Mouse (Mus musculus): Measurements from ENCODE around the gene Rab25. TPM values are rescaled to one million over a fixed set of nuclear protein-coding genes. Genes with fewer than 3 reads are reported as not detected.

Gene Rab25
- polyA plus RNA-seq, 1 experiment from 2014 or later: 252 TPM

DNA sequence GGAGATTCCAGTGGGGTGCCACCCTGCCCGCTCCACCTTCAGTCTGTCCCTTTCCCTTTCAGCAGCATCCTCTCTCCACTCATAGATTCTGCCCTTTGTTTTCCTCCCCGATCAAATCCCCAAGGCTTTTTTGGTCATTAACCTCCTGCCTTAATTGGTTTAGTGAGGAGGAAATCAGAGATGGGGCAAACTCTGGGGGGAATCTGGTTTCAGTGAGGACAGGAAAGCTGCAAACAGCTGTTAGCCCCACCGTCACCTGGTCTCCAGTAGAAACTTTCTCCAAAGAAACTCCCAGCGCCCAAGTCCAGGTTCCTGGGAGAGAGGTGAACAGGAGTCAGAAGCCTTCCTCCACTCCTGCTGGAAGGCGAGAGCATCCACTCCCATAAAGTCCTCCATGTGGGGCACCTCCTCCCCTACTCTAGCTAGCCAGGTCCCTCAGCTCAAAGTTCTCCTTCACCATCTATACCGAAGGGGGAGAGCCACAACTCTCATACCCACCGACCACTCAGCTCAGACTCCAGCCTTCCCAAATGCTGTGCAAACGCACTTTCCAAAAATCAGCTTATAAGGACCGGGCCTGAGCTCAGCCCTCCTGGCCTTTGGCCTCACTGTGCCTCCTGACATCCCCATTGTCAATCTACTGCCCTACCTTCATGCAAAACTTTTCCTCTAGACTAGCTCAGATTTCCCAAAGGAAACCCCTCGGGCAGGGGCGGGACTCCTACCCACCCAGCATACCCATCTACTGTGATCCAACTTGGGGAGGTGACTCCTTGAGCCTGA lies 17.8 kb downstream of the Rab25 start:
- Histone ChIP-seq H3K27ac (replicated peaks) (peak overlapping the region; percentile 88; the same call in 1 of the 2 replicates), H3K4me1 (replicated peaks; ENCODE audit: control insufficient read depth, insufficient read depth) (peaks cover 5% of the 10 kb centered on the region; the same call in 1 of the 2 replicates), H3K4me3 (ENCODE audit: low read depth, low read length) (peak overlapping the region; percentile 77), H3K9me3 (ENCODE audit: control insufficient read depth, low read length) (no peaks in the 10 kb centered on the region), H3K9ac (ENCODE audit: low read length) (peak overlapping the region; percentile 38; the same call in 1 of the 2 replicates), H3K4me2 (replicated peaks; ENCODE audit: low read depth) (peak overlapping the region; percentile 92), H3K27me3 (ENCODE audit: control insufficient read depth, insufficient read depth, low read length) (no peaks in the 10 kb centered on the region), H3K36me3 (ENCODE audit: control insufficient read depth, insufficient read depth, low read length) (no peaks in the 10 kb centered on the region)
- no peak for TF ChIP-seq CTCF (IDR thresholded peaks at IDR 0.05; ENCODE audit: low read depth)
- TF ChIP-seq EP300 (optimal IDR thresholded peaks at IDR 0.05): no peak
- DNase-seq (ENCODE audit: low spot score) (no peak), ATAC-seq (ENCODE audit: low FRiP score, low TSS enrichment) (no peak)
- 21% methylated on average over 11 of the region's 11 CpGs for WGBS

DNA sequence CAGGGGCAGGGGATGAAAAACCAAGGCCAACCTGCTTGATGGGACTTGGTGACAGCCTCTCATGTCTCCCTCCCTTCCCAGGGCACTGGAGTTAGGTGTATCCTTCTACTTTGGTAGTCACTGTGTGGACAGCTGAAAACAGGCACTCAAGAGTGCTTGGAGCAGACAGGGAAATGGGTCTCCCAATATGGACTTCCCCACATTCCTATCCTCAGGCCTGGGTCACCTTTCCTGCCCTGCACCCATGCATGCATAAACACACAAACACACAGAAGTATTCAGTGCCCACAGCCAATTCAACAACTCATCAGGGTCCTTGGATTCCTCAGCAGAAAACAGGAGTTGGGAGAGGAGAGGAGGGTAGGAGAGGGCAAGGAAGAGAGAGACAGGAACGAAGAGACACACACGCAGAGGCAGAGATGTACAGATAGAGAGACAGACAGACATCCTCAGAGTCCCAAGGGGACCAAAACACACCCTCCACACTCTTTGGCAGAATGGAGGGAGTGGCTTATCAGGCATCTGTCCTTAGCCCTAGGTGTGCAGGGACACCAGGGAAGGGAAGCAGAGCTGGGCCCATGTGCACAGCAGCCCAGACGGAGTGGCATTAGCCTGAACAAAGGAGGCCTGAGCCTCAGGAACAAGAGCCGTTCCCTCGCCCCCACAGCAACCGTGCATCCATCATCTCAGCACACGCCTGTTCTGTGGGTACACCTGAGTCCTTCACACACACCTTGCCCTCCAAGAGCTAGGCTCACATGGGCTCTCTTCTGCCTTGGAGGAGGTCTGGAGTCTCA lies 18.7 kb downstream of the Rab25 start:
- H3K4me3 ChIP-seq (ENCODE audit: low read depth, low read length): no peak overlapping the region
- WGBS: 36% methylated on average over 7 of the region's 7 CpGs
- H3K9me3 ChIP-seq (ENCODE audit: control insufficient read depth, low read length): no peaks in the 10 kb centered on the region
- DNase-seq (ENCODE audit: low spot score) (no peak), ATAC-seq (ENCODE audit: low FRiP score, low TSS enrichment) (no peak)
- H3K4me1 ChIP-seq (replicated peaks; ENCODE audit: control insufficient read depth, insufficient read depth): peaks cover 5% of the 10 kb centered on the region; the same call in 1 of the 2 replicates
- H3K27ac ChIP-seq (replicated peaks): 0 out of 2 replicates have a peak overlapping the region, but pooled peaks have one; percentile 8
- no peaks in the 10 kb centered on the region for H3K36me3 ChIP-seq (ENCODE audit: control insufficient read depth, insufficient read depth, low read length)
- H3K27me3 ChIP-seq (ENCODE audit: control insufficient read depth, insufficient read depth, low read length): no peaks in the 10 kb centered on the region
- no peak overlapping the region for H3K9ac ChIP-seq (ENCODE audit: low read length)
- TF ChIP-seq CTCF (IDR thresholded peaks at IDR 0.05; ENCODE audit: low read depth) (no peak), EP300 (optimal IDR thresholded peaks at IDR 0.05) (no peak)
- H3K4me2 ChIP-seq (replicated peaks; ENCODE audit: low read depth): peak overlapping the region; percentile 92; the same call in 1 of the 2 replicates

DNA sequence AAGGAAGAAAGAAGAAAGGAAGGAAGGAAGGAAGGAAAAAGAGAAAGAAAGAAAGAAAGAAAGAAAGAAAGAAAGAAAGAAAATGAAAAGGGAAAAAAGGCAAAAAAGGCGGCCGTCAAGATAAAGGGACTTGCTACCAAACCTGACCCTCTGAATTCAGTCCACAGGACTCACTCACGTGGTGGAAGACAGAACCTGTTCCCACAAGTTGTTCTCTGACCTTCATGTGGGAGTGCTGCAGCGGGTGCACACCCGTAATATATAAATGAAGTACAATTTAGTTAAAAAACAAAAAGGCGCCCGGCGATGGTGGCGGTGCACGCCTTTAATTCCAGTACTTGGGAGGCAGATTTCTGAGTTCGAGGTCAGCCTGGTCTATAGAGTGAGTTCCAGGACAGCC lies 19.5 kb downstream of the Rab25 start:
- DNase-seq (ENCODE audit: low spot score) (no peak), ATAC-seq (ENCODE audit: low FRiP score, low TSS enrichment) (no peak)
- TF ChIP-seq CTCF (IDR thresholded peaks at IDR 0.05; ENCODE audit: low read depth): no peak
- no peak for TF ChIP-seq EP300 (optimal IDR thresholded peaks at IDR 0.05)
- H3K4me1 ChIP-seq (replicated peaks; ENCODE audit: control insufficient read depth, insufficient read depth): peaks cover 3% of the 10 kb centered on the region; the same call in 1 of the 2 replicates
- H3K27ac ChIP-seq (replicated peaks): no peak overlapping the region
- no peaks in the 10 kb centered on the region for H3K27me3 ChIP-seq (ENCODE audit: control insufficient read depth, insufficient read depth, low read length)
- no peak overlapping the region for H3K4me3 ChIP-seq (ENCODE audit: low read depth, low read length)
- no peaks in the 10 kb centered on the region for H3K36me3 ChIP-seq (ENCODE audit: control insufficient read depth, insufficient read depth, low read length)
- no peak overlapping the region for H3K9ac ChIP-seq (ENCODE audit: low read length)
- H3K4me2 ChIP-seq (replicated peaks; ENCODE audit: low read depth): no peak overlapping the region
- no peaks in the 10 kb centered on the region for H3K9me3 ChIP-seq (ENCODE audit: control insufficient read depth, low read length)
- 66% methylated on average over 11 of the region's 11 CpGs for WGBS

DNA sequence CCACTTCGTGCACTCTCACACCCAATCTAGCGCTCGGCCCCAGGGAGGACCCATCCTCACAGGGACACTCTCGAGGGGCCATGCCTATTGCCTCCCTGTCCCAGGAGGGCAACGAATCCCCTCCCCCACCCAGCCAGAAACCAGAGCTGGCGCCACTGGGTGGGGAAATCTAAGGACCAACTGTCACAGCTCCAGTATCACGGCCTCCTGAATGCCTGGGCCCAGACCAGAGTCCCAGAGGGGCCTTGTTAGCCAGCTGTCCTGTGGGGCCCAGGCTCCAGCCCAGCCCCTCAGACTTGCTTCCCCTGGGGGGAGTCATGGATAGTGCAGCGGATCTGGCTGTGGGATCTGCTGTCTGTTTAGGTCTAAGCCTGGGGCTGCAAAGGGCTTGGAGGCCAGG lies 20.5 kb downstream of the Rab25 start:
- TF ChIP-seq EP300 (optimal IDR thresholded peaks at IDR 0.05) (no peak), CTCF (IDR thresholded peaks at IDR 0.05; ENCODE audit: low read depth) (no peak)
- ATAC-seq (ENCODE audit: low FRiP score, low TSS enrichment): no peak
- 44% methylated on average over 8 of the region's 8 CpGs for WGBS
- Histone ChIP-seq H3K27me3 (ENCODE audit: control insufficient read depth, insufficient read depth, low read length) (no peaks in the 10 kb centered on the region), H3K9me3 (ENCODE audit: control insufficient read depth, low read length) (no peaks in the 10 kb centered on the region), H3K4me2 (replicated peaks; ENCODE audit: low read depth) (no peak overlapping the region), H3K4me3 (ENCODE audit: low read depth, low read length) (no peak overlapping the region), H3K36me3 (ENCODE audit: control insufficient read depth, insufficient read depth, low read length) (no peaks in the 10 kb centered on the region), H3K9ac (ENCODE audit: low read length) (peak overlapping the region; percentile 41), H3K27ac (replicated peaks) (no peak overlapping the region), H3K4me1 (replicated peaks; ENCODE audit: control insufficient read depth, insufficient read depth) (peaks cover 3% of the 10 kb centered on the region; the same call in 1 of the 2 replicates)
- no peak for DNase-seq (ENCODE audit: low spot score)

DNA sequence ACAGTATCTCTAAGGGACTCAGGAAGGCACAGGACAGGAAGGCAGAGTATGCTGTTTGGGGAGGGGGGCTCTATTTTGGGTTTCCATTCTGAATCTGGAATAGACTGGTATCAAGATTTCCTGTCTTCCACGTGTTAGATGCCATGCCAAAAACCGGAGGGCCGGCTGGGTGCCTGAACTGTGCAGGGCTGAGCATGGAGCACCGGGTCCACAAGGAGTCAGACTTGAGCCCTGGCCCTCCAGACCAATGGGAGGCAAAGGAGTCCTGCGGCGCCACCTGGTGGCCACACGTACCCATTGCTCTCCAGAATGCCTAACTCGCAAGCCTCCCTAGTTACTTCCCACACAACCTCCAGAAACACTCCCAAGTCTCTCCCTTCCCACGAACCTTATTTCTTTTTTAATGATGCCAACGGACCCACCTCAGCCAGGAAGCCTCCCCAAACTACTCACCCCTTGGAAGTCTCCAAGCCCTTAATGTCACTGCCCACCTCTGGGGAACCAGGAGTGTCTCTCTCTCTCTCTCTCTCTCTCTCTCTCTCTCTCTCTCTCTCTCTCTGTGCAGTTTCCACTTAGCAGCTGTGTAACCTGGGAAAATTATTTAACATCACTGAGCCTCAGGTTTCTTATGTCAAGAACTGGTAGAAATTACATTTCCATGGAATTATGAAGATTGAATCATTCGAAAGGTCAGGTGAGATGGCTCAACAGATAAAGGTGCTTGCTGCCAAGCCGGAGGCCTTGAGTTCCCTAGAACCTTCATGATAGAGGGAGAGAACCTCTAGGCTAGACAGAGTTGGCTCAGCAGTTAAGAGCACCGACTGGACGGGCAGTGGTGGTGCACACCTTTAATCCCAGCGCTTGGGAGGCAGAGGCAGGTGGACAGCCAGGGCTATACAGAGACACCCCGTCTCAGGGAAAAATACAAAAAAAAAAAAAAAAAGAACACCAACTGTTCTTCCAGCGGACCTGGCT lies 21.7 kb downstream of the Rab25 start:
- no peak overlapping the region for H3K4me2 ChIP-seq (replicated peaks; ENCODE audit: low read depth)
- H3K4me1 ChIP-seq (replicated peaks; ENCODE audit: control insufficient read depth, insufficient read depth): peaks cover 3% of the 10 kb centered on the region; the same call in 1 of the 2 replicates
- no peaks in the 10 kb centered on the region for H3K9me3 ChIP-seq (ENCODE audit: control insufficient read depth, low read length)
- peak; percentile 94 for DNase-seq (ENCODE audit: low spot score)
- H3K4me3 ChIP-seq (ENCODE audit: low read depth, low read length): no peak overlapping the region
- peak; percentile 100 for TF ChIP-seq CTCF (IDR thresholded peaks at IDR 0.05; ENCODE audit: low read depth)
- TF ChIP-seq EP300 (optimal IDR thresholded peaks at IDR 0.05): no peak
- 31% methylated on average over 17 of the region's 17 CpGs for WGBS
- no peaks in the 10 kb centered on the region for H3K27me3 ChIP-seq (ENCODE audit: control insufficient read depth, insufficient read depth, low read length)
- no peak overlapping the region for H3K9ac ChIP-seq (ENCODE audit: low read length)
- H3K36me3 ChIP-seq (ENCODE audit: control insufficient read depth, insufficient read depth, low read length): no peaks in the 10 kb centered on the region
- H3K27ac ChIP-seq (replicated peaks): no peak overlapping the region
- ATAC-seq (ENCODE audit: low FRiP score, low TSS enrichment): peak; percentile 86

Measured in stomach, postnatal 0 days (tissue).